Mouse (Mus musculus): ENCODE results near the gene Prkar2b.

Gene Prkar2b

GRCm38 (mm10) chr12:32061090-32061930 is at the start of gene Prkar2b:
TSS of gene Prkar2b (minus strand) at chr12:32061296.
- peak; percentile 85 to 89 for DNase-seq (ENCODE audit: low spot score in 2 of 2)

DNA sequence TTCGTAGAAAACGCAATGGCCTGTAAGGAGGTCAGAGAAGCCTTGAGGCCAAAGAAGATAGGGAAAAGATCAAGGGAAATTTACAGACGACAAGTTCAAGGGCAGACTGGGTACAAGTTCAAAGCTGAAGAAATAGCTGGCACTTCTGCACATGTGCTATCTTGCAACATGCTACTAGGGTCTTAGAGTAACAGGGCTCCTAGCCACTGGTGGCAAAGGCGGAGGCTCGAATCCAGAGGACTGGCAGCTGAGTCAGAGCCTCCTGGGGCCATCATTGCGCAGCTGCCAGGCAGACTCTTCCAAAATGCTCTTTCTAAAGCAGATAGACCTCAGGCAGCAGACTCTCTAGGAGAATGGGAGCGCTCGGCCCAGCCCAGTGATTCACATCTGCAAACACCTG is 48.1 kb upstream of the Prkar2b start:
- no peak for DNase-seq (ENCODE audit: low spot score in 2 of 2)

- no peak for DNase-seq (ENCODE audit: low spot score in 2 of 2)
Measured at GRCm38 (mm10) chr12:32104955-32105521, 43.9 kb upstream of the Prkar2b start.

DNA sequence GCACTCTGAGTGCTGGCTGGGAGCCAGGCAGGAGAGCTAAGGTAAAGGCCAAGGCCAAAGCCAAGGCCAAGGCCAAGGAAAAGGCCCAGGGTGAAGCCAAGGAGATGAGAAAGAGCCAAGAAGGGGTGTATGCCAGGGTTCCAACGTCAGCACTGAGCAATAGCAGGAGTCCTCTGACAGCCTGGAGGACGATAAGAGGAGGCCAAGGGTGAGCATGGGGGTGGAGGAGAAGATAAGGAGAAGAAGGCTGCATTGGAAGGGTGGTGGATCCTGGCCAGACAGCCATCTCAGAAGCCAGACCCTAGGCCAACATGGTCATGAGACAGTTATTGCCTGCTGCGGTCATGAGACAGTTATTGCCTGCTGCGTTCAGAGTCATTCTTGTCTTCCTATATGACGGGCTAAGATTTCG is 43.4 kb upstream of the Prkar2b start:
- DNase-seq (ENCODE audit: low spot score in 2 of 2), result peak; percentile 51 to 69

- DNase-seq (ENCODE audit: low spot score in 2 of 2), result no peak
Measured at GRCm38 (mm10) chr12:32101306-32101705, 40.2 kb upstream of the Prkar2b start.

GRCm38 (mm10) chr12:32099686-32100206 is 38.6 kb upstream of the Prkar2b start:
- no peak for DNase-seq (ENCODE audit: low spot score in 2 of 2)

DNA sequence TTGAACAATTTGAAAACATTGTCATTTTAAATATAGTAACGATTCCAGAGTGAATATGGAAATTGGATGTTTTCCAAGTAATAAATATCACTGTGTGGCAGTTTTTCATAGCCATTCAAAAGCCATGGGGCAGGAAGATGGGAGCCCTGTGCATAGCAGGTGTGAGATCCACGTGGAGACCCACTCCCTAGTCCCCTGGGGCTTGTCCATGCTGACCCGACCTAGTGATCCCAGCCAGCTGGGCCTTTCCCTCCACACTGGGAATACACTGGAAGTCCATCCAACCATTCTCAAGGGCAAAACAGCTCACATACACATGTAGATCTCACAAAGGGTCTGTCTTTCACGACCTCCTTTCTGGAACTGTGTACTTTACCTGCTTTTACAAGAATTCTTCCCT is 37.5 kb upstream of the Prkar2b start:
- no peak for DNase-seq (ENCODE audit: low spot score in 2 of 2)

DNA sequence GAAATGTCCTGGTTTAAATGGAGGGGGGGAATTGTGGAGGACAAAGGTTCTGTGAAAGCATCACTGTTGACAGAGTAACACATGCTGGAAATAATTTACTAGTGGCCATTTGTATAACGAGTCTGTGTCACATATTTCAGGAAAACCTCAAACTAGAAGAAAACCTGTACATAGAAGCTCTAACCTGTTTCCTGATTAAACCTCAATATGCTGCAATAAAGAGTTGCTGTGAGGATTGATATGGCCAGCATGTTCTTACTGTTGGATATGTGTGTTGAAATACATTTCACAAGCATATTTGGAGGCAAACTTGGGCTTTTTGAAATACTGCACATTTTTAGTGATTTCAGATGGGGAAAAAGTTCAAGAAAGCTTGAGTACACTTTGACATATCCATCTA is 36.0 kb upstream of the Prkar2b start:
- no peak for DNase-seq (ENCODE audit: low spot score in 2 of 2)

DNA sequence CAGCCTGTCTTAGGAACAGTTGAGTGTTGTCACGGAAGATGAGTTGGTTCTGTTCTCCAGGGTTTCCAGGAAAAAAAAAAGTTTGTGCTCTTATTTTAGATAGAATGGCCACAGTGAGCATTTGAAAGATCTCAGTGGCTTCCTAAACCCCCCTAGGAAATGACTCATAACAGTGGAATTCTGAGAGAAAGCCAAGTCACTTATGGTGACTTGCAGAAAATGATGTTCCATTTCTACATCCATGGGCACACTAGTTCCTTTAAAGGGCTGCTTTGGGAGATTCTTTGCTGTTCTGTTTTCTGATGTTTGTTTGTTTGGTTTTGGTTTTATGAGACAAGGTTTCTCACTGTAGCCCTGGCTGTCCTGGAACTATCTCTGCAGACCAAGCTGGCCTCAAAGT is 34.1 kb upstream of the Prkar2b start:
- DNase-seq (ENCODE audit: low spot score in 2 of 2), result peak in 1 of 2 experiments; percentile 4

DNA sequence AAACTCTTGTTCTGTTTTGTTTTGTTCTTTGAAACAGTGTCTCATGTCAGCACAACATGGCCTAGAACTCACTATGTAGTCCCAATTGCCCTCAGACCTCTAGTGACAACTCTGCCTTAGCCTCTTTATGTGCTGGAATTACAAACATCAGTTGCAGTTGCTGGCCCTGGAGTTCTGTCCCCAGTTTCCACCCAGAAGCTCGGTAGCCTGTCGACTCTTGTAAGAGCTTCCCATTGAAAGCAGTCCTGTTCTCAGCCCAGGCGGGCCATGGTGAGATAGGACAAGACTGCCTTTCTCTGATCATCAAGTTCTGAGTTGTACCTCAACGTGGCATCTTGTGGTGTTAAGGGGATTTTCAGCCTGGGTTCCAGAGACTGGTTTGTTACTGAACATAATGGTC is 31.4 kb upstream of the Prkar2b start:
- no peak for DNase-seq (ENCODE audit: low spot score in 2 of 2)

GRCm38 (mm10) chr12:32088566-32088965 is 27.5 kb upstream of the Prkar2b start:
- DNase-seq (ENCODE audit: low spot score in 2 of 2), result peak in 1 of 2 experiments; percentile 10

GRCm38 (mm10) chr12:32087339-32087738 is 26.2 kb upstream of the Prkar2b start:
- DNase-seq (ENCODE audit: low spot score in 2 of 2), result no peak

DNA sequence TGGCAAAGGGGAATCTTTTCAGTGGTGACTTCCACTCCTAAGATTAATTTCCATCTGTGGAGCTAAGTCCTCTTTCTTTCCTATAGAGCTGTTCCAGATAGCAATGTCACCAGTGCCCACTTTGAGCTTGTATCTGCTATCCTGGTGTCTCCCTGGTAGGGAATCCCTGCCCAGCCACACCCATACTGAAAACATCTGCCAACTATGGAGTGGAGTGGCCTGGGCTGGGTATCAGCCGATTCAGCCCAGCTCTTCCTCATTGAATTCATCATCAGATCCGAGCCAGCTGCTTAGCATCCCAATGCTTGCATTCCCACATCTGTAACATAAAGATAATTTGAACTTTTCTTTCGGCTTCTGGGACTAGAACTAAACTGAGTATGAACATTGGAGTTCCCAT is 25.8 kb upstream of the Prkar2b start:
- DNase-seq (ENCODE audit: low spot score in 2 of 2), result no peak

- no peak for DNase-seq (ENCODE audit: low spot score in 2 of 2)
Measured at GRCm38 (mm10) chr12:32085856-32086255, 24.8 kb upstream of the Prkar2b start.

DNA sequence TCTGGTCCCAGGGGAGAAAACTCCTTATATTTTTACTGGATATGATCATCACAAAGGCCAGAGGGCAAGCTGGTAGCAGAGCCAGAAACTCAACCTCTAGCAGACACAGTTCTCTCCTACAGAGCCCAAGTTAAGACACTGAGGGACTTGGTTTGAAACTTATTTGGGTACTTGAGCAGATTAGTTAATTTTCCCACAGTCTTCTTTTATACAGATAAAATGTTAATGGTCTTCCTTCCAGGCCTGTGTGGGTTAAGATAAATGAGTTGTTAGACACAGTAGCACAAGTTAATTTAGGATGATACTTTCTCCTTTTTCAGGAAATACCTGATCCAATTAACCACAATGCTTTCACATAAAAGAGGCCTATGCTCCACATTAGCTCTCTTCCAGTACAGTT is 24.1 kb upstream of the Prkar2b start:
- DNase-seq (ENCODE audit: low spot score in 2 of 2), result no peak

DNA sequence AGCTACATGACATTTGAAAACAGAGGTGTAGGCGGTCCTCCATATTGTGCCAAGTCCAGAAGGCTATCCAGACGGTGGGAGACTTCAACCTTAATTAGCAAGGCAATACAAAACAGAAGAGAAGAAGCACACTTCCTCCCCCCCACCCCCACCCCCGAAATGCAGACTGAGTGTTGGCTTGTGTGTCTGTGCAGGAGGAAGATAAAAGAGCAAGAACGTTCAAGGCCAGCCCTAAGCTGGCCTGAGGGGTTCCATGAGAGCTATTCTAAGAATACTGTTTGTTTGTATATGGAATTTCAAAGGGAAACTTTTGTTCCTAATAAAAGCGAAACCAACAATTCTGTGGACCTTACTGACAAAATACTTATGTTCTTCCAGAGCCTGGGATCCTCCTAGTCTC is 23.5 kb upstream of the Prkar2b start:
- no peak for DNase-seq (ENCODE audit: low spot score in 2 of 2)

DNA sequence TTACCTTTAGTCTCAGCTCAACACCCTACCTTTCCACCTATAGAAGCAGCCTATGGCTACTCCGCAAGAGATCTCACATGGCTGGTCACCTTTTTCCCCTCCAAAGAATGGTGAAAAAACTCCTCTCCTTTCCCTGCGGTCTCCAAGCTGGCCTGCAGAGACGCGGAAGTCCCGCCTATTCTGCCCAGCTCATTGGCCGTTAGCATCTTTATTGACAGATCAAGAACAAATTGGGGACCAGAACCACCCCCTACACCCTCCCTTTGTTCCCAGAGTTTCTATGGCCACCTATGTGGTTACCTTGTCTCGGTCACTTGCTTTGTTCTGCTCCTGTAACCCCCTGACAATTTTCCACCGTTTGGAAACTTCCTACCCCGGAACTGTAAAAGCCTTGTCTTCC is 19.6 kb upstream of the Prkar2b start:
- no peak for DNase-seq (ENCODE audit: low spot score in 2 of 2)

DNA sequence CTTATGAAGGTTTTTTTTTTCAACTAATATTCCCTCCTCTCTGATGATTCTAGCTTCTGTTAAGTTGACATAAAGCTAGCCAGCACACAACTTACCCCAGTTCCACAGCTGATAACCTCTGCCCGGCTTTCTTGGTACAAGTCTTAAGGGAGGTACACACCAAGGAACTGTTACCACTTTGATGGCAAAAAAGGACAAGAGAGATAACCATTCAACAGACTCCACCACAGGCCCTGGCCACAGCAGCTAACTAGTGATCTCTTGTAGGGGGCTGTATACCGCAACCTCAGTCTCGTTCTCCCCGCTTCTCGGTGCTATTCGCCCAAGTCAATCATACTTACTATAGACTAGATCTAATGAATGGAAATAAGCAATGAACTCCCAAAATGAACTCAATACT is 16.3 kb upstream of the Prkar2b start:
- no peak for DNase-seq (ENCODE audit: low spot score in 2 of 2)

DNA sequence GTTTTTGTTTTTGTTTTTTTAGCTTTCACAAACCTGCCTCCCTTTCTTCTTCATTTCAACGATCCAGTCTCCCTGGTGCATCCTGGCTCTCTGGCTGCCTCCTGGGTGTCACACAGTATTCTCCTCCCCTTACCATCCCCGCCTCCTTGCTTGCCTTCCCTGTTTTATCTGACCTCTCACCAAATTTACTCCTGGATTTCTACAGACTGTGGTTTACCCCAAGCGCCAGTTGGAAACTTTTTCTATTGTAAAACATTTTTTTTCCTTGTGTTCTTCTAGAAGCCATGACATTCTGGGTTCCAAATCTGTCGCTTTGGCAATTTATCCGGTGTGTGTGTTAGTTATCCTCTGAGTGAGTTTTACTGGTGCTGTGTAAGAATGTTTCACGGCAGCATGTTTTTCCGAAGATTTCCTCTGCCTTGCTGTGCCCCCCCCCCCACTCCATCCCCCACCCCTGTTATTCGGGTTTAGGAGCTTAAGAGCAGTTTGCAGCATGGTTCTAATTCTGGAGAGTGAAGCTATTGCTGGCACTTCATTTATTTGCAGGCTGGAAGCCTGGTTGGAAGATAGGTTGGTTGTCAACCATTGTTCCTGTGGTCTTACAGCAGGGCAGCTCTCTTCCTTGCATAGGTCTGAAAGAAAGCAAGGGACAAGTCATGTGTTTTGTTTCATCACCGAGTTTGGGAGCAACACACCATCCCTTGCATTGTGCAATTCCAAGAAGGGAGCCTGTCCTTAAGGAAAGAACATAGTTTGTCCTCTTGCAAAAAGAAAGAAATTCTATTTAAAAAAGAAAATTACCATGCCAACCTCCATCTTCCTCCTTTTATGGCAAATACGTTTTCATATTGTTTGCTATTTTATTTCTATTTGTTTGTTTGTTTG is 15.0 kb upstream of the Prkar2b start:
- no peak for DNase-seq (ENCODE audit: low spot score in 2 of 2)

- DNase-seq (ENCODE audit: low spot score in 2 of 2), result no peak
Measured at GRCm38 (mm10) chr12:32074271-32074670, 13.2 kb upstream of the Prkar2b start.

- DNase-seq (ENCODE audit: low spot score in 2 of 2), result no peak
Measured at GRCm38 (mm10) chr12:32066004-32066403, 4.9 kb upstream of the Prkar2b start.

All from heart, adult 9 months (tissue).